Mouse (Mus musculus) liver, embryonic 13.5 days (tissue): ENCODE results near the gene Sdr42e1. TPM values are rescaled to one million over a fixed set of nuclear protein-coding genes. Genes with fewer than 3 reads are reported as not detected.

Experiments used
- ATAC-seq: fragments of 200-750 bp; cut with Nextera tagmentation; 2 replicates; pipeline ENCODE4 v1.8.0; 2017; ENCODE audit warnings: low read depth, mild to moderate bottlenecking, moderate number of reproducible peaks, moderate library complexity
- DNase-seq: peaks from one replicate; pipeline ENCODE4 v3.0.0; 2022
- H3K27ac ChIP-seq: fragments of 300-500 bp; sonication (generic); 2 replicates; pipeline ENCODE4 v1.5.1; 2015; ENCODE audit warnings: moderate library complexity, mild to moderate bottlenecking, inconsistent platforms
- H3K27me3 ChIP-seq: fragments of 300-500 bp; sonication (generic); 2 replicates; pipeline ENCODE4 v1.6.1; 2015; ENCODE audit warnings: mild to moderate bottlenecking, inconsistent platforms
- H3K36me3 ChIP-seq: fragments of 300-500 bp; sonication (generic); 2 replicates; pipeline ENCODE4 v1.6.1; 2015; ENCODE audit warnings: mild to moderate bottlenecking, inconsistent platforms
- H3K4me1 ChIP-seq: fragments of 300-500 bp; sonication (generic); replicated peaks from 2 replicates; pipeline ENCODE4 v1.6.1; 2015; ENCODE audit warnings: inconsistent platforms
- H3K4me2 ChIP-seq: fragments of 300-500 bp; sonication (generic); 2 replicates; pipeline ENCODE4 v1.6.1; 2015; ENCODE audit warnings: inconsistent platforms, mild to moderate bottlenecking, moderate library complexity
- H3K4me3 ChIP-seq: fragments of 300-500 bp; sonication (generic); replicated peaks from 2 replicates; pipeline ENCODE4 v1.5.1; 2015; ENCODE audit warnings: mild to moderate bottlenecking, inconsistent platforms
- H3K9ac ChIP-seq: fragments of 300-500 bp; sonication (generic); 2 replicates; pipeline ENCODE4 v1.6.1; 2015; ENCODE audit warnings: mild to moderate bottlenecking, inconsistent platforms
- H3K9me3 ChIP-seq: fragments of 300-500 bp; sonication (generic); replicated peaks from 2 replicates; pipeline ENCODE4 v1.6.1; 2016; ENCODE audit warnings: inconsistent platforms
- WGBS: fragments of 180-500 bp; shearing (Covaris S2); methylation state at CpG from one replicate; pipeline ENCODE4 v1.1.7; 2015; ENCODE audit not compliant: insufficient replicate concordance; 5-methylcytosine and 5-hydroxymethylcytosine counted together
- polyA plus RNA-seq: library from polyadenylated mRNA; unstranded; fragments of >200 nt; fragmentation: Nextera tagmentation; extraction: Ambion mirVana; gene quantifications from 2 replicates; pipeline ENCODE4 v1.2.1, GENCODE M21; 2015

Gene Sdr42e1
- polyA plus RNA-seq, 1 experiment from 2014 or later, result 1.1 TPM

DNA sequence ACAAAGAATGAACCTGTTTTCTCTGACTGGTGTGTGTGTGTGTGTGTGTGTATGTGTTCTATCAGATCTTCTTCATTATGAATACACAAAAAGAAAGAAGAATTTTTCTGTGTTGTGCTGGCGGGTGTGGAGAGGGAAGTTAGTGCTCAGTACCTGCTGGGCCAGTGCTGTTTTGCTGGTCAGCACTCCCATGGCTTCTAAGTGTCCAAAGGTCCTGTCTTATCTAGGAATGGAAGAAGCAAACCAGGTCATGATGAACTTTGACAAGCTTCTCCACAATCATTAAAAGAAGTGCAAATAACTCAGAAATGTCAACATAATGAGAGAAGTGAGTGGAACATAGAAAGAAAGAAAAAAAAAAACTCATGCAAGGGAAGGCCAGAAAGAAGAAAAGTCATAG, 22.1 kb upstream of the Sdr42e1 start:
- H3K27ac ChIP-seq, result peak overlapping the region; percentile 49; the same call in 1 of the 2 replicates
- no peak overlapping the region for H3K4me3 ChIP-seq
- H3K9ac ChIP-seq, result no peak overlapping the region
- no peaks in the 10 kb centered on the region for H3K27me3 ChIP-seq
- WGBS, result 41% methylated on average over 1 of the region's 1 CpGs
- no peaks in the 10 kb centered on the region for H3K9me3 ChIP-seq
- H3K4me1 ChIP-seq, result no peaks in the 10 kb centered on the region
- ATAC-seq (no peak), DNase-seq (no peak)
- no peak overlapping the region for H3K4me2 ChIP-seq
- no peaks in the 10 kb centered on the region for H3K36me3 ChIP-seq

DNA sequence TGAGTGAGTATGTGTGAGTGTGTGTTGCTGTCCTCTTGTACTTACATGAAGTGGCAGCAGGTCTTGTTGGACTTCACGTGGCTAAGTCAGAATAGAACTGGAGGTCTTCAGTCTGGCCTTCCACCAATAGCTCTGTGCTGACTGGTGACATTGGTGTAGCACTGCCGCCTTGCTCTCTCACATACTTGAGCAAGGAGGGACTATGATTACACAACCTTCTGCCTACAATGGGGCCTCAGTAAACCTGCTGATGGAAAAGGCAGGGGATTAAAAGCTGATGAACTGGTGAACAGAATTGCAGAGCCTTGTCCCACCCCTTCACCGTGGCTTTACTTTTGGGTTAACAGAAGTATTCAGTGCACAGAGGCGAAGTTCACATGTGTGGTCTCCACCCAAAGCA, 18.6 kb upstream of the Sdr42e1 start:
- ATAC-seq (no peak), DNase-seq (no peak)
- Histone ChIP-seq H3K27me3 (no peaks in the 10 kb centered on the region), H3K9me3 (no peaks in the 10 kb centered on the region), H3K4me1 (no peaks in the 10 kb centered on the region), H3K9ac (no peak overlapping the region), H3K36me3 (no peaks in the 10 kb centered on the region), H3K4me3 (no peak overlapping the region), H3K4me2 (no peak overlapping the region), H3K27ac (no peak overlapping the region)
- 65% methylated on average over 4 of the region's 4 CpGs for WGBS

DNA sequence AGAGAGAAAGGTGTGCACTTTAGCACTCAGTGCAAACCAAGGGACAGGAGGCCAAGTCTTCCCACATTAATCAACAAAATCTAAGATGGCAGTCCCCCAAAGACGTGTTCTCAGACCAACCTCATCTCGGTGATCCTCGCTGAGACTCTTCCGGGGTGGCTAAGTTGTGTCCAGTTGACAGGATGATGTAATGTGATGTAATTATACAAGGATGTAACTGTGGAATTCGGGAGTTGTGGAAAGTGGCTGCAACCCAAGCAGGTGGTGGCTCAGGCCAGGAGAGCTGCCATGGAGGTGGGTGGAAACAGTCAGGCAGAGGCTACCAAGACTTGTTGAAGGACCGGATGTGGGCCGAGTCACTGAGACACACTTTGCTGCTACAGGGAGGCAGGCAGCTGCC, 14.4 kb upstream of the Sdr42e1 start:
- 63% methylated on average over 7 of the region's 7 CpGs for WGBS
- ATAC-seq (no peak), DNase-seq (no peak)

DNA sequence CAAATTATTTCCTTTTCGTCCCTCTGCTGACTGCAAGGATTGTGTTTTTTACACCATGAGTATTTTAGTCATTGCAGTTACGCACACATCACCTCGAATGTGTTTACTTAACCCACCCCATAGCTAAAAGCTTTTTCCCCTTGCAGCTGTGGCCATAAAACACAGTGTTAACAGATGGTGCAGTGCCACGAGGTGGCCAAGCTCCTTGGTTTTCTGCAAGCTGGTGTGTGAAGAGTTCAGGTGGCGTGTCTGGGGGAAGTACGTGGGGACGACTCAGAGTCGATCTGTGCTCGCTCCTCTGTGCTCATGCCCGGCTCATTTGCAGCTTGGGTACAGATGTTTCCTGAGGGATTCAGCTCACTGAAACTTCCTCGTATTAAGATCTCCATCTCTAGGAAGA, 11.0 kb upstream of the Sdr42e1 start:
- no peaks in the 10 kb centered on the region for H3K27me3 ChIP-seq
- H3K36me3 ChIP-seq, result no peaks in the 10 kb centered on the region
- H3K4me3 ChIP-seq, result no peak overlapping the region
- H3K9me3 ChIP-seq, result no peaks in the 10 kb centered on the region
- no peak overlapping the region for H3K27ac ChIP-seq
- WGBS, result 31% methylated on average over 11 of the region's 11 CpGs
- H3K4me1 ChIP-seq, result 0 out of 2 replicates have a peak, but pooled peaks cover 7% of the 10 kb centered on the region
- ATAC-seq, result no peak
- H3K4me2 ChIP-seq, result no peak overlapping the region
- DNase-seq, result no peak
- H3K9ac ChIP-seq, result no peak overlapping the region

More for the DNA sequence above, 14.4 kb upstream of the Sdr42e1 start:
- Histone ChIP-seq H3K4me1 (0 out of 2 replicates have a peak, but pooled peaks cover 7% of the 10 kb centered on the region), H3K27me3 (no peaks in the 10 kb centered on the region), H3K4me2 (no peak overlapping the region), H3K4me3 (no peak overlapping the region), H3K9me3 (no peaks in the 10 kb centered on the region), H3K9ac (no peak overlapping the region), H3K27ac (no peak overlapping the region), H3K36me3 (no peaks in the 10 kb centered on the region)

DNA sequence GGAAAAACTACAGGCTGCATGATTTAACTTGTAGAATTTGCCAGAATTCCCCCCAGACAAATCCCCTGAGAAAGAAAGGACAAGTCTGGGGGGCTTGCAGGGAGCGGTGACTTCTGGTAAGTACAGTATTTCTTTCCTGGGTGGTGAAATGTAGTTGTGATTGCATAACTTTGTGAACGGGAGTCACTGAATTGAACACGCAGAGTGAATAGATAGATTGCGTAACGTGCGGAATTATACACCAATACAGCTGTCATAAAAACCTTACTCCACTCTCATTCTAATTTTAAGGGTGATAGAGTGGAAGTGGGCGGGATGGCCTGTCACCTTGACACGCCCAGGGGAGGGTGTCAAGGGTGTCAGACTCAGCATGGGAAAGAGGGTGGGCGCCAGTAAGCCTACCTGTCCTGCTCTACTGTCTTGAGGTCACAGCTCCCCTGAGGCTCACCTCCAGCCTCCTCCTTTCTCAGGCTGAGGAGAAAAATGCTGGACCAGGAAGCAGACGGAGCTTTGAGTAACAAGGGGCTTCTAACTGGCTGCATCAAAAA, 10.5 kb upstream of the Sdr42e1 start:
- no peak for ATAC-seq
- no peak overlapping the region for H3K9ac ChIP-seq

DNA sequence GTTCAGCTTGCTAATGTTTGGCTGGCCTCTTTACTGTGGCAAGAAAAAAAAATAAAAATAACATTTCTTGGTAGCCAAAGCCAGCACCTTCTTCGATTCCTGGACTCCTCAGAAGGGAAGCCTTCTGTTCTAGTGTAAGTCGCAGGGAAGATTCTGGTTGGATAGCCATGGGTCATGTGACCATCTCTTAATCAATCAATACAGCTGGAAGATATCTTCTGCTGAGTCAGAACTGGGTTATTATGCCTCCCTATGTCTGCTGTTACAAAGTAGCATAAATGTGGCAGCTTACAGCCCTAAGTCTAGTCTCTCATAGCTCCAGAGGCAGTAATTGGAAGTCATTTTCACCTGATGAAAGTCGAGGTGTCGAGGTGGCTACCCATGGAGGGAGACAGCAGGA, 5.2 kb upstream of the Sdr42e1 start:
- Histone ChIP-seq H3K4me1 (peaks cover 4% of the 10 kb centered on the region; the same call in 1 of the 2 replicates), H3K9me3 (no peaks in the 10 kb centered on the region), H3K9ac (no peak overlapping the region), H3K4me3 (no peak overlapping the region), H3K4me2 (no peak overlapping the region), H3K36me3 (no peaks in the 10 kb centered on the region), H3K27me3 (no peaks in the 10 kb centered on the region), H3K27ac (no peak overlapping the region)
- ATAC-seq, result 0 out of 2 replicates have a peak, but pooled peaks have one; percentile 17
- no peak for DNase-seq
- WGBS, result 62% methylated on average over 4 of the region's 4 CpGs

More for the DNA sequence above, 10.5 kb upstream of the Sdr42e1 start:
- DNase-seq, result no peak
- 60% methylated on average over 10 of the region's 10 CpGs for WGBS
- Histone ChIP-seq H3K27ac (no peak overlapping the region), H3K27me3 (no peaks in the 10 kb centered on the region), H3K9me3 (no peaks in the 10 kb centered on the region), H3K4me1 (0 out of 2 replicates have a peak, but pooled peaks cover 7% of the 10 kb centered on the region), H3K36me3 (no peaks in the 10 kb centered on the region), H3K4me3 (no peak overlapping the region), H3K4me2 (no peak overlapping the region)

DNA sequence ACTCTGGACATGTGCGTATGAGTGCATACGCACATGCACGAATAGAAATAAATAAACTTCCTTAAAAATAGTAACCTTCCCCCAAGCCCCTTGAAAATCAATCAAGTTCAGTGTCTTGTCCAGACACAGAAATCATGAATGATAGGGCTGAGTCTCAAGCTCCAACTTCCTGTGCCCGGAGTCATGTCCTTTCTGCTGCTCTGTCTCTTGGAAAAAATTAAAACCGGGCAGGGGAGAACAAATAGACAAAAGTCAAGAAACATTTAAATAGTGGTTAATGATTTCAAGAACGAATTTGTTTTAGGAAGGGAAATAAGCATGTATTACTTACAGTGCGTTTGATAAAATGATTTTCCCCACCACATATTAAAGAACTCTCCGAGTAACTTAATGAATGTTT, 3.5 kb upstream of the Sdr42e1 start:
- Histone ChIP-seq H3K4me3 (no peak overlapping the region), H3K27me3 (no peaks in the 10 kb centered on the region), H3K9ac (no peak overlapping the region), H3K27ac (peak overlapping the region; percentile 55; the same call in 1 of the 2 replicates), H3K4me2 (peak overlapping the region; percentile 13; the same call in 1 of the 2 replicates), H3K36me3 (no peaks in the 10 kb centered on the region), H3K4me1 (peaks cover 3% of the 10 kb centered on the region), H3K9me3 (no peaks in the 10 kb centered on the region)
- ATAC-seq, result no peak
- 61% methylated on average over 8 of the region's 8 CpGs for WGBS
- no peak for DNase-seq

DNA sequence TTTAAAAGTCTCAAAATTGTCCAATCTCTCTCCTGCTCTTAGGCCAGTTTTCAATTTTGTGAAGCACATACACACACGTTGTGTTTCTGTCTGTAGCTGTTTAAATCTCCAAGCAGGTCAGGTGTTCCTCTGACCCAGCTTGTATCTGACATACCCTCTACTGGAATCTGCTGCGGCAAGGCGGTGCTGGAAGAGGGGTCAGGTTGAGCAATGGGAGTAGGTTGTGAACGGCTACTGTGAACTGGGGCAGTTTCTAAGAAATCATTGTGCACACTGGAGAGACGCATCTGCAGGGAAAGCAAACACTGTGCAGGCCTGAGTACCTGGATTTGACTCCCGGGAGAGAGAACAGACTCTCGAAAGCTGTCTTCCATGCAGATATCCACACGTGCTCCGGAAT, 3.0 kb upstream of the Sdr42e1 start:
- H3K27me3 ChIP-seq, result no peaks in the 10 kb centered on the region
- DNase-seq (no peak), ATAC-seq (peak; percentile 49; the same call in 1 of the 2 replicates)
- H3K9ac ChIP-seq, result no peak overlapping the region
- H3K9me3 ChIP-seq, result no peaks in the 10 kb centered on the region
- peaks cover 3% of the 10 kb centered on the region for H3K4me1 ChIP-seq
- H3K27ac ChIP-seq, result peak overlapping the region; percentile 55
- no peak overlapping the region for H3K4me3 ChIP-seq
- WGBS, result 63% methylated on average over 9 of the region's 9 CpGs
- no peaks in the 10 kb centered on the region for H3K36me3 ChIP-seq
- peak overlapping the region; percentile 13; the same call in 1 of the 2 replicates for H3K4me2 ChIP-seq

DNA sequence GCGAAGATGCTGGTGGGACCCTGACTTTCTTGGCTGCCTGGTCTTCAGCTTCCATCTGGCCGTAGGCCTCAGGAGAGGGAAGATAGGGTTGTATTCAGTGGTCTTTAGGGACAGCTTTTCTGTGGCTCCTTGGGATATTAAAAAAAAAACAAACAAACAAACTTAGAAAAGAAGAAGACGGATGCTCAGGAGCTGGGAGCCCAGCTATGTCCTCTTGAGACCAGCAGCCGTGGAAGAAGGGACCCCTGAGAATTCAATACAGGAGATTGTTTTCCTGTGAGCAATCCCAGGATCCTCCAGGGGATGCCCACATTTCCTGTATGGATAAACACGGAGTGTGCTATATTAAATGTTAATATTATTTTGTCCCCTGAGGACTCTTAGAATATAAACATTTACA, 1.7 kb upstream of the Sdr42e1 start:
- H3K4me3 ChIP-seq, result no peak overlapping the region
- DNase-seq (no peak), ATAC-seq (no peak)
- peaks cover 5% of the 10 kb centered on the region; the same call in 1 of the 2 replicates for H3K27me3 ChIP-seq
- WGBS, result 70% methylated on average over 5 of the region's 5 CpGs
- no peak overlapping the region for H3K27ac ChIP-seq
- no peaks in the 10 kb centered on the region for H3K36me3 ChIP-seq
- H3K9me3 ChIP-seq, result no peaks in the 10 kb centered on the region
- no peak overlapping the region for H3K4me2 ChIP-seq
- no peak overlapping the region for H3K9ac ChIP-seq
- peaks cover 7% of the 10 kb centered on the region for H3K4me1 ChIP-seq

DNA sequence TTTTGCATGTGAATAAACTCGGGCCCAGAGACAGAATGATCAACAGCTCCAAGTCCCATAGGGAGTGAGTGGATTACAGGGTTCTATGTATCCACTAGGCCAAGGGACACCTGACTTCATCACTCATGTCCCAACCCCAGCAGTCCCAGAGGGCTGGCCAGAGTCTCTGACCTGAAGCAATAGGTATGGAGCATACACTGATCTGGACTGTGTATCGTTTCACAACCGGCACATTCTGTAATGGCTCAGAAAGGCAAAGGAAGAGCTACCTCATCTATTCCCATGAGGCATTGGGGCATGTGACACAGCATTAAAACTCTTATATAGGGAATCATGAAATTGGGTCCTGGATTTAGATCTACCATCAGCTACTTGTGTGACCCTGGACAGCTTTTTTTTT, 931 bp downstream of the Sdr42e1 start:
- DNase-seq (no peak), ATAC-seq (no peak)
- Histone ChIP-seq H3K36me3 (no peaks in the 10 kb centered on the region), H3K27me3 (peaks cover 5% of the 10 kb centered on the region; the same call in 1 of the 2 replicates), H3K4me1 (peaks cover 4% of the 10 kb centered on the region), H3K9ac (no peak overlapping the region), H3K27ac (no peak overlapping the region), H3K9me3 (no peaks in the 10 kb centered on the region), H3K4me3 (no peak overlapping the region), H3K4me2 (no peak overlapping the region)
- WGBS, result 75% methylated on average over 3 of the region's 3 CpGs

DNA sequence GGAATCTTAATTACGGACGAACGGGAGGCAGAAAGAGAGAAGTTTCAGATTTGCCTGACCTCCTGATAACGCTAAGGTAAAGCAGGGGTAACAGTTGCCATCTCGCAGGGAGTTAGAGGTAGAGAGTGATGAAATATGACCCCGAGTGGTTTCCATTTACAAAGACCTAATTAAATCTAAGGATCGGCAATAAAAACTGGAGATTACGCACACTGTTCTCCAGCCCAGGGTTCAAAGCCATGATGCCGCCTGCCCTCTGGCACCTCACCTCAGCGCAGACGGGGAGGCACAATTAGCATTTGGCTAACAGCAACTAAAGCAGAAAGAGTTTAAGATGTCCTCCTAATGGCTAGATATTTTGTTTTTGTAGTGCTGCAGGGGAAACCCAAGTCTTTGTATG, 3.0 kb downstream of the Sdr42e1 start:
- ATAC-seq (no peak), DNase-seq (no peak)
- Histone ChIP-seq H3K9ac (no peak overlapping the region), H3K36me3 (no peaks in the 10 kb centered on the region), H3K4me1 (peaks cover 3% of the 10 kb centered on the region), H3K4me2 (no peak overlapping the region), H3K4me3 (no peak overlapping the region), H3K27me3 (peaks cover 5% of the 10 kb centered on the region; the same call in 1 of the 2 replicates), H3K27ac (no peak overlapping the region), H3K9me3 (no peaks in the 10 kb centered on the region)
- 30% methylated on average over 11 of the region's 11 CpGs for WGBS
